Mouse (Mus musculus) c-Kit-negative CD71-positive TER-119-positive erythroid progenitor cells, embryonic 14.5 days (primary cell): ENCODE results near the gene Trem2.
"Not testable (repeated sequence)": the region's sequence is repeated elsewhere in the genome, so short reads cannot be mapped to it uniquely, and the experiment has no call there.

Experiments used
- DNase-seq: peaks from one replicate; pipeline ENCODE4 v3.0.0-alpha.2; 2013; ENCODE audit warnings: low read depth, low spot score

The Trem2 gene

DNA sequence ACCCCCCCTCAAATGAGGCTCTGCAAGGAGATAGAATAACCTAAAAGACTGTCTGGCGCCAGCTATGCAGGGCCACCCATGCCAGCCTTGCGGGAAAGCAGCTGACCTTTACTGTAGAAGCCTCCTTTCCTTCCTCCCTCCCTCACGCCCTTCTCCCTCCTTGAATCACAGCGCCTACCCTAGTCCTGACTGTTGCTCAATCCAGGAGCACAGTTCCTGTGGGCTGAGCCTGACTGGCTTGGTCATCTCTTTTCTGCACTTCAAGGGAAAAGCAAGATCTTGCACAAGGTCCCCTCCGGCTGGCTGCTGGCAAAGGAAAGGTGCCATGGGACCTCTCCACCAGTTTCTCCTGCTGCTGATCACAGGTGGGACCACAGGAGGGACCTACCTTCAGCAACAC is at the start of gene Trem2:
TSS of gene Trem2 (plus strand) at position 171 of the 400 bp plus-strand sequence.
- no peak for DNase-seq

- DNase-seq, result peak; percentile 73
These were observed 47.0 kb upstream of the Trem2 start, which contains the start of gene Treml2 for GRCm38 (mm10) chr17:48299203-48299602. Gene Treml2 (plus strand): TSS chr17:48299498.

- no peak for DNase-seq
These were observed 46.4 kb upstream of the Trem2 start for GRCm38 (mm10) chr17:48299756-48300155.

DNA sequence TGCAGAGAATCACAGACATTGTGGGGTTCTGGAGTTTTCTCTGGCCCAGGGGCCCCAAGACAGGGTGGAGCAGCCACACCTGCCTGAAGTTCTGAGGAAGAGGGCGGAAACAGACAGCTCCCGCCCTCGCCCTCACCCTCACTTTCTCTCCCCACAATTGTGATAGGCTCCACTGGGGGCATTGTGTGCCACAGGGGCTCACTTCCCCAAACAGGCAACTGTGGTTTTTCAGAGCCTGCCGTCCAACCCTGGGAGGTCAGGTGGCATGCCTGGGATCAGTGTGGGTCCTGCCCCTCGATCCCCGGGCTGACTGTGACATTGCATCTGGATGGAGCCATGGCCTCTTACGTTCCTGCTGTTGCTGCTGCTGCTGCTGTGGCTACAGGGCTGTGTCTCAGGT is 46.0 kb upstream of the Trem2 start:
- DNase-seq, result peak; percentile 54

DNA sequence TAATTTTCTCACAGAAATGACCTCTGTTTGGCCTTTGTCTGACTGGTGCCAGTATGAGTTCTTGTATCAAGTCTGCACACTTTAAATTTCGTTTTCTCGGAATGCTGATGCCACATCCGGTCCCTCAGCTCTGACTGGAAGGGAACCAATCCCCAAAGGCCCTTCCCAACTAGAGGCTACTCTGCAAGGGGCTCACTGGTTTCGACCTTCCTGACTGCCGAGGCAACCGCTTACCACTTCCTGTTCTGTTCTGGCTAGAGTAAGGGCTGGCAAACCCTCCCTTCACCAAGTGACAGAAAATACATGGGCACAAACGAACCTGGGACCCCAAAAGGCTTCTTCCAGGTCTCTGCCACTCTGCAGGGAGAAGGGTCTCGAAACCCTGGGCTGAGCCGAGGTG is 45.3 kb upstream of the Trem2 start:
- DNase-seq, result no peak

DNA sequence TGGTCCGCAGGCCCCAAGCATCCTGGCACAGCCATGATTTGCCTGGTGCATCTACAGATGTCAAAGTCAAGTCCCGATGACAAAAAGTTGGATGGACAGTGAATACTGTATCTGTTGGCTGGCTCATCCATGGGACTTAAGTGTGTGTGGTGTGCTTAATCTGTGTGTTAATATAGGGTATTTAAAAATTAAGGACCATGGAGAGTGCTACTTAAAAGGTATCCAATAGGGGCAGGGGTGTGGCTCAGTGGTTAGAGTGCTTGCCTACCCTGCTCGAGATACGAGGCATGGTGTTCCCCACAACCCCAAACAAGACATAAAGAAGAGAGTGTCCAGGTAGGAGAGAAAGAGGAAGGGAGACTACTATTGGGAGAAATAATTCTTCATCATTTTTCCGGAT is 44.4 kb upstream of the Trem2 start:
- DNase-seq, result no peak

GRCm38 (mm10) chr17:48312124-48312523 is 34.1 kb upstream of the Trem2 start:
- no peak for DNase-seq

DNA sequence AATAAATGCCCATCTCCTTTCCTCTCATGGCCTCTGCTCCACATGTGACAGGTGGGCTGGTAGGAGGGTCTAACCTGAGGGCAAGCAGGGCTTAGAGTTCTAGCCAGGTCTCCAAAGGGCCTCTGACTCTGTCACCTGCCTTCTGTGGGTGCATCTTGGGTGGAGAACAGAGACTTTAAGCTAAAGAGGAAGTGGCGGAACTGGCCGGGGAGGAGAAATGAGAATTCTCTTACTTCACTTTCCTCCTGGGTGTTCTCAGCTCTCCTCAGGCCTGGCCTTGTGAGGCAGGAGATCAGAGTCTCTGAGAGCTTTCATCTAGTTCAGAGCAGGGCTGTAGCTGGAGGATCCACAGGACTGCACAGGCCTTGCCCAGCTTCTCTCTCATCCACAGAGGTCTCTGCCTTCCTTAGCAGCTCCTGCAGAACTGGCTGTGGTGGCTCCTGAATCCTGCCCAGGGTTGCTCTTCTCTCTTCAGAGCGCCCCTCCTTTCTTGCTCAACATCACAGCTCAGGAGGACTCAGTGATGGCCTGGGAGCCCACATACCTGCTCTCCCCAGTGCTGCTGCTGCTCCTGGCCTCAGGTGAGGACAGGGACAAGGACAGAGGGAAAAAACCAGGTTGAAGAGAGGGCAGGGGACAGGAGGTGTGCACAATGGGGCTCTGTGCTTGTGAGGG is 30.2 kb upstream of the Trem2 start, which contains the start of gene B430306N03Rik:
TSS of gene B430306N03Rik (plus strand) at position 237 of the 675 bp plus-strand sequence.
- DNase-seq, result not testable (repeated sequence)

DNA sequence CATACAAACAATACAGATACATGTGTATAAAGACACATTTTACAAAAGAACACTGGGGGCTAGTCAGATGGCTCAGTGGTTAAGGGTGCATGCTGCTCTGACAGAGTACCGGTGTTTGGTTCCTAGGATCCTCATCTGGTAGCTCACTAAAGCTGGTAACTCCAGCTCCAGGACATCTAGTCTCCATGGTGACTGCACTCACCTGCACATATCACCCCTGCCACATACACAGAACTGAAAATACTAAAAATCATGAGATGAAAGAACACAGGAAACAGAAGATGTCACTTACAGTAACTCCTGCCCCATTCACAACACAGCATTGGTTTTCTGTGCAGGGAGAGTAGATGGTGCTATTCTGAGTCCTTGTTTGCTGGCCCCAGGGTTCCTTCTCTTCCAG is 27.5 kb upstream of the Trem2 start:
- no peak for DNase-seq

- no peak for DNase-seq
These were observed 24.9 kb upstream of the Trem2 start for GRCm38 (mm10) chr17:48321279-48321678.

- DNase-seq, result no peak
These were observed 23.0 kb upstream of the Trem2 start for GRCm38 (mm10) chr17:48323236-48323635.

DNA sequence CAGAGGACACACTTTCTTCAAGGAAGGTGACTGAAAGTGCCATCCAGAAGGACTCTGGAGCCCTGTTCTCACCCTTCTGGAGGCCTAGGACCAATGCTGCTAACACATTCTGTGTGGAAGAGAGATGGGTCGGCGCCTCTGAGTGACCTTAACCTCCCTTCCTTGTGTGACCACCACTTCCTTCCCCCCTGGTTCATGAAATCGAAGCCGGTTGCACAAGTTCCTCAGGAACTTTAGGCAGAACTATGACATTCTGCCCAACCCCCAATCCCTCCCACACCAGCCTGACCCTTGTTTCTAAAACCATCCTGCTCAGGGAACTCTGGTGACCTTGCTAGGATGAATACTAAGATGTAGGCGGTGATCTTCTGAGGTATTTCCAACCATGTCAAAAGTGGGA is 21.9 kb upstream of the Trem2 start:
- DNase-seq, result no peak

DNA sequence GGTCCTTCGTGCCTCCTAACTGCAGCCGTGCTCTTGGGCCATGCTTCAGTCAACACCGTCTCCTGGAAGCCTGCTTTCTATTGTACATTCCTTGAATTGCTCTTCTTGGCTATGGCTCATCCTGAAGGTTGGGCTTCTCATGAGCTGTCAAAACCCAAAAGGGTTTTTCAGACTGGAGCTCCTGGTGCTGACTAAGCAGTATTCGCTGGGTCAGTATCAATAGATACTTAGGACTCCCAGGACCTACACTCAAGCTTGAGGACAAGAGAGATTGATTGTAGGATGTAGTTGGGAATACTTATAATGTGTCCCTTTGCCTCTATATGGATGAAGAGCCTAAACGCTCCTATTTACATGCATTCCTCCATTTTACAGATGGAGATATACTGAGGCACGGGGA is 21.1 kb upstream of the Trem2 start:
- no peak for DNase-seq

DNA sequence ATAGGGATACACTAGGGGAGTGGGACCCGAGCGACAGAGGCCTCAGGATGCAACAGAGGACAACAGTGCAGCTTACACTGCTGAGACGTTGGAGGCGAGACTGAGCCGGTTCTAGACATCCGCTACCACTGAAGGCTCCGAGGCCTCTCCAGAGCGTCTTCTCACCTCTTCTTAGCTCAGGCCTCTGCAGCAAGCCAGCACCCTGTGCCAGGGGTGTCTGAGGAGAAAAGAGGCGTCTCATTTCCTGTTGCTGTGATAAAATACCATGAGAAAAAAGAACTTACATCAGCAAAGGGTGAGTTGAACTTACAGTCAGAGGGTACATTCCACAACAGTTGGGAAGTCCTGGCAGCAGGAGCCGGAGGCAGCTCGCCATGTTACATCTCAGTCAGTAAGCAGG is 20.6 kb upstream of the Trem2 start:
- no peak for DNase-seq

GRCm38 (mm10) chr17:48326656-48327055 is 19.5 kb upstream of the Trem2 start:
- no peak for DNase-seq

- no peak for DNase-seq
These were observed 13.7 kb upstream of the Trem2 start for GRCm38 (mm10) chr17:48332524-48332923.

GRCm38 (mm10) chr17:48334186-48334585 is 12.0 kb upstream of the Trem2 start:
- DNase-seq, result no peak

DNA sequence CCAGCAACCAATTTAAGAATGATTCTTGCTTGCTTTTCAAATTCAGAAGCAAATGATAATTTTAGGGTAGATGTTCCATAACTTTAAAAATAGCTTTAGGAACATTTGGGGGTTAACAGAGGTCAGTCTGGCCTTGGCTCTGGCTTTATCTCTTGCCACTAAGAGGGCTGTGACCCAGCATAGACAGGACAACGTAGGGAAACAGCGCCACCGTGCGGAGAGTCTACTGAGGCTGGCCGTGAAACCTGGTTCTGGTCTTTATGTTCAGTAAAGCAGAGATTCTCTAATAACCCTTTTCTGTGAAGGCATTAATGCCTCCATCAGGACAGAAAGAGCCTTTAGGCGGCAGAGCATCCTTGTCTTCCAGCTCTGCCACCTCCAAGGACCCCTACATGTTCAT is 9.3 kb upstream of the Trem2 start:
- peak; percentile 72 for DNase-seq

GRCm38 (mm10) chr17:48340267-48340666 is 5.9 kb upstream of the Trem2 start:
- DNase-seq, result no peak

- no peak for DNase-seq
These were observed 4.3 kb upstream of the Trem2 start for GRCm38 (mm10) chr17:48341947-48342346.

DNA sequence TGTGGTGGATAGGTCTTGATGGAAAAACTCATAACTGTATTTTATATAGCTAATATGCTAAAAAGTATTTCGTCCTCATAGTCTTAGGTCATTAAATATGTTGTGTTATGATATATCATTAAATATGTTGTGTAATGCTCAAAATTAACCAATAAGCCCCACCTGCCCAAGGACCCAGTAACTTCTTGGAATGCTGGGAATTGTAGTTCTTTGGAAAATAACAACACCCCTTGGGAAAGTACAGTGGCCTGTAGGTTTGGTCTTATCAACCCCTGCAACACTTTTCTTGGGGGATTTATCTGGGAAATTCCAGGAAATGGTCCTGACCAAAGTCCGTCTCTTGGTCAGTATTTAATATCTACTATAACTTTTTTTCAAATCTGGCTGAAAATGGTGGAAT is 3.1 kb upstream of the Trem2 start:
- DNase-seq, result no peak

DNA sequence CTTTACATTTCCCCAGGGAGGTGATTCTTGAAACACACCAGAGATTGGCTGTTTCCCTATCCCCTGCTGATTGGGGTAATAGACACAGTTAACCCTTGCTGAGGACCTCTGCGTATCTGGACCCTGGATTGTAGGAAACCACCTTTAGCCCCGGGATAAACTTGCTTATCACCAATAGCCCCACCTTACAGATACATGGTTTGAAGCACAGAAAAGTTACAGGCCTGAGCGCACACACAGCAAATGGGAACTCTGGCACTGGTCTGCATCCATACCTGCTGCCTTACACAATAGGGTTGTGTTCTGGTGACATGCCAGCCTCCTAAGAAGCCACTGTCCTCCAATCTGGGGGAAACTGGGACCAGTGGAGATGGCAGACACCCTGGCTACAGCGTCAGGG is 377 bp upstream of the Trem2 start:
- no peak for DNase-seq

DNA sequence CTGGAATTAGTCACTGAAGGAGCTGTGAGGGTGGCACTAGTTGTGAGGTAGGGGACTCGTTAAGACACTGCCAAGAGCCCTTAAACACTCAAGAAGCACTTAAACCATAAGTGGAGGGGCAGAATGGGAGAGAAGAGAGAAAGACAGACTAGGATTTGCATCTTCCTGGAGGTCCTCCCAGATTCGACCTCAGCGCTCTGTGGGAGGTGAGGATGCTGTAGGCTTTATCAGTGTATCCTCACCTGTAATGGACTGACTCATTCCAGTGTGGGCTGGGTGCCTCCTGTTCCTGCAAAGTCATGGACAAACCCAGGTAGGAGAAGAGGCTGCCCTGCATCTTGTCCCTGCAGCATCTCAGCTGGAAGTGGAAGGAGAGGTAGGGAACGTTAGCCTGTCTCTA is 633 bp downstream of the Trem2 start:
- no peak for DNase-seq

GRCm38 (mm10) chr17:48347287-48347686 is 1.1 kb downstream of the Trem2 start:
- DNase-seq, result no peak
